Mouse (Mus musculus) spleen, postnatal 10 days (tissue): ENCODE results near the gene Pced1b.
"Not testable (repeated sequence)": the region's sequence is repeated elsewhere in the genome, so short reads cannot be mapped to it uniquely, and the experiment has no call there.

Source experiments
- DNase-seq, 2 experiments: peaks; one replicate each; pipeline ENCODE4 v3.0.0; 2021 to 2022; ENCODE audit warnings: low spot score in 2 of 2

Pced1b gene

DNA sequence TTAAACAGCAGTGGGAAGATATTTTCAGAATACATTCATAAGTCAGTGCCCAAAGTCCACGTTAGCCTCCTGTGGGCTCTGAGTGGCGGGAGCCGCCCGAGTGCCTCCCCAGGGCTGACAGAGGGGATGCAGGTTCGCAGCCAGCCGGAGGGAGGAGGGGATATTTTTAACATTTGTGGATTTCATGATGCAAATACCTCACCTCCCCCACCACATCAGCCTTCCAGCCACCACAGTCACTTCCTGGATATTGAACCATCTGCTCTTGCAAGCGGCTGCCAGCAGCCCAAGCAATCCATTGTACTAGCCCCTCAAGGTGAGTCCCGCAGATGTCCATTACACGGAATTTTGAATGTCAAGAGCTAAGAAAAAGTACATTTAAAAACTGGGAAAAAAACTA, 95.4 kb downstream of the Pced1b start:
- DNase-seq, result no peak

DNA sequence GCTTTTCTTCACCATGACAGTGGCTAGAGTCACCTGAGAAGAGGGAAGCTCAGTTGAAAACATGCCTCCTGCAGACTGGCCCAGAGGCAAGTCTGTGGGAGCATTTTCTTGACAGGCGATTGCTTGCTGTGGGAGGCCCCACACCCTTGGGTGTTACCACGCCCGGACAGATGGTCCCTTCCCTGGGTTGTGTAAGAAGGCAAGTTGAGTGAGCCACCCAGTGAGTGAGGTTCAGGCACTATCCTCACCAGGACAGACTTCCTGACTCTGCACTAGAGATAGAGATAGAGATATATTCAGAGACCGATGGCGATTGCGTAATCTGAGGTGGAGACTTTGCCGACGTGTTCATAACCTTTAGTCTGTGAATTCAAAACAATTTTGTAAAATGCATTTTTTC, 96.0 kb downstream of the Pced1b start:
- DNase-seq, result peak; percentile 44 to 60

DNA sequence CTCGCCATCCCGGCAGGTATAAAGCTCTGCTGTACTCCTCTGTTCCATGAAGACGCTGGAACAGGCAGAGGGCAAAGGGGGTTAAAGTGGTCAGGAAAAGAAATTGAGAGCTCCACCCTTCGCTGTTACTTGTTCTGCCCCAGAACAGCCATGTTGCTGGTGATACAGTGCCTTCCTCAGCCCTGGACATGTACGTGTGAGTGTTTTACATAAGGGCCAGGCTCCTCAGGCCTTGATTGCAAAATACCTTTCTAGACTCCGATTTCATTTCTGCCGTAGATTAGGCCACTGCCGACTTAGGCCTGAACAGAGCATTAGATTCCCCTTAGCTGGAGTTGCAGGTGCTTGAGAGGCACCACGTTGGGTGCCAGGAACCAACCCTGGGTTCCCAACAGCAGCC, 97.0 kb downstream of the Pced1b start:
- no peak for DNase-seq

DNA sequence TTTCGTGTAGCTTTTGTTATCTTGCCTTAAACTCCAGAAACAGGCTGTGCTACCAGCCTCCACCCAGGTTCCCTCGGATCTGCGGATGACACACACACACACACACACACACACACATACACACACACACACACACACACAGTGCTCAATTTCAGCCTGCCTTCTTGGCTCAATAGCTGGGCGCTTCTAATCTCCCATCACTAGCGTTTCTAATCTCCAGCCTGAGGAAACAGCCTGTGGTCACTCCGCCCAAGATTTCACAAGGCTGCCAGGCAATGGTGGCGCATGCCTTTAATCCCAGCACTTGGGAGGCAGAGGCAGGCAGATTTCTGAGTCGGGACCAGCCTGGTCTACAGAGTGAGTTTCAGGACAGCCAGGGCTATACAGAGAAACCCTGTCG, 98.2 kb downstream of the Pced1b start:
- DNase-seq, result no peak

DNA sequence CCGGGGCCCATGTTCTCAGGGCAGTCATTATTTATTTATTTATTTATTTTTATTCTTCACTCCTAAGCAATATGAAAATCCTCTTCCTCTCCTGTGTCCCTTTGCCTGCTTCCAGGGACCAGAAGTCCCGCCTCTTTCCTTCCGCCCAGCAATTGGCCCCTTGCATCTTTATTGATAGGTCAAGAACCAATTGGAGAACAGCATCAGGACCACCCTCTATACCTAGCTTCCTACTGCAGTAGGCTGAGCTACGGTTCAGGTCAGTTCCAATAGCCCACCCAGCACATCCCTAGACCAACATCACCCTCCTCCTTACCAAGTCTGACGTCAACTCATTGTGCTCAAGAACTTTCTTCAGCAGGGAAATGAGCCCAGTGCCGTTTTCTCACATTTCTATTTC, 99.0 kb downstream of the Pced1b start:
- DNase-seq, result no peak

GRCm38 (mm10) chr15:97346413-97346812, 99.5 kb downstream of the Pced1b start:
- DNase-seq, result no peak

GRCm38 (mm10) chr15:97346897-97347296, 100.0 kb downstream of the Pced1b start:
- no peak for DNase-seq

GRCm38 (mm10) chr15:97348566-97349315, 101.8 kb downstream of the Pced1b start:
- no peak for DNase-seq

- no peak for DNase-seq
Measured at GRCm38 (mm10) chr15:97350528-97350927, 103.6 kb downstream of the Pced1b start.

GRCm38 (mm10) chr15:97351016-97351415, 104.1 kb downstream of the Pced1b start:
- DNase-seq, result no peak

DNA sequence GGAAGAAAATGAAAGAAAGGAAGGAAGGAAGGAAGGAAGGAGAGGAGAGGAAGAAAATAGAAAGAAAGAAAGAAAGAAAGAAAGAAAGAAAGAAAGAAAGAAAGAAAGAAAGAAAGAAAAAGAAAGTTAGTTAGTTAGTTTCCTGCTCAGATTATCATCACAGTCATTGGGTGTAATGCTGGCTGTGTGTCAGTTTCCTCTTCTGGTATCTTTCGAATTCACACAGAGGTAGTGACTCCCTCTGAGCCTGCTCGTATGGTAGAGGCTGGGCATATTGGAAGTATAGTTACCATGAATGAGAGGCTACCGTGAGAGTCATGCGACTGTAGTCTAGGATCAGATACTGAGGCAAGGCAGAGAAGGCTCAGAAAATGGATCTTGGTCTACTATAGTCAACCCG, 104.8 kb downstream of the Pced1b start:
- DNase-seq, result no peak

- no peak for DNase-seq
Measured at GRCm38 (mm10) chr15:97355676-97356303, 108.9 kb downstream of the Pced1b start.

GRCm38 (mm10) chr15:97357016-97357415, 110.1 kb downstream of the Pced1b start:
- DNase-seq, result no peak

DNA sequence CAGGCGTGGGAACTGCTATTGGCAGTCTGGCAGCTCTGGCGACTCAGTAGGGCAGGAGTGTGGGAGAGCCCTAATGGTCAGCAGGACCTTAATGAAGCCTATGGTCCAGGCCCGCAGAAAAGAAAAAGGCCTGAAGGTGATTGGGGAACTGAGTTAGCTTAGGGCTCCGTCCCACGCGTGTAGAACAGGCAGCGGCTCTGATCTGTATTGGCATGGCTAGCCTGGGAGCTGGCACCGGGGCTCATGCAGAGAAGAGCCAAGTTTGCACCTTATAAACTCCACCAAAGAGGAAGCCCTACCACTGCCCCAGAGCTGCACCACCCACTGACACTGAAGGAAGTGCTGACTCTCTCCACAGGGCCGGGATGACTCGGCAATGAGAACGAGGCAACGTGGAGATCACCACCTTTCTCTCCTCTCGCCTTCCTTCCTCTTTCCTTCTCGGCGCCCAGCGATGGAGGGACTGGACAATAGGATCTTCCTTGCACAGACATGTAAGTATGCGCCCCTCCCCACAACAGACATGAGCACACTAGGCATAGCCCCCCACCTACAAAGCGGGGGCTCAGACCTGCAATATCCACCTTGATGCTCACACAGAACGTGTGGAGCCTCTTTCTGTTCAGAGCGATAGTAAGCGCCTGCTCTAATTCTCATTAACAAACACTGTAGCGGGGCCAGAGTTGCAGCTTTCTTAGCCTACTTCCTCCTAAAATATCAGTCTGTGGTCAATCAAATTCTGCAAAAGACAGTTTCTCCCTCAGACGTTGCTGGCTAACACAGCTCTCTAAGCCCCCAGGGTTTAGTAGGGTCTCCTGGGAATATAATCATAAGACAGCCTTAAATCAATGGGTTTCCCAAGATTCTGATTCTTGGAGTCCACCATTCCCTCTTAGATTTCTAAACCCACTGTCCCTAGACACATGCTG, 114.2 kb downstream of the Pced1b start:
- DNase-seq, result peak; percentile 76 to 80

GRCm38 (mm10) chr15:97361771-97362171, 114.9 kb downstream of the Pced1b start:
- peak; percentile 64 to 67 for DNase-seq

DNA sequence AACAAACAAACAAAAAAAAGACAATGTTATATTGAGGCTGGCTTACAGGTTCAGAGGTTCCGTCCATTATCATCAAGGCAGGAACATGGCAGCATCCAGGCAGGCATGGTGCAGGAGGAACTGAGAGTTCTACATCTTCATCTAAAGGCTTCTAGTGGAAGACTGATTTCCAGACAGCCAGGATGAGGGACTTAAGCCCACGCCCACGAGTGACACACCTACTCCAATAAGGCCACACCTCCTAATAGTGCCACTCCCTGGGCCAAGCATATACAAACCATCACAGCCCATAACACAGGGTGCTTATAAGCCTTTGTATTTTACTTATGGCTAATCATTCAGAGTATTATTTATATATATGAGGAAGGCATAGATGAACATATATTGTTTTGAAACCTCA, 117.4 kb downstream of the Pced1b start:
- not testable (repeated sequence) for DNase-seq

- DNase-seq, result no peak
Measured at GRCm38 (mm10) chr15:97364968-97365367, 118.1 kb downstream of the Pced1b start.

DNA sequence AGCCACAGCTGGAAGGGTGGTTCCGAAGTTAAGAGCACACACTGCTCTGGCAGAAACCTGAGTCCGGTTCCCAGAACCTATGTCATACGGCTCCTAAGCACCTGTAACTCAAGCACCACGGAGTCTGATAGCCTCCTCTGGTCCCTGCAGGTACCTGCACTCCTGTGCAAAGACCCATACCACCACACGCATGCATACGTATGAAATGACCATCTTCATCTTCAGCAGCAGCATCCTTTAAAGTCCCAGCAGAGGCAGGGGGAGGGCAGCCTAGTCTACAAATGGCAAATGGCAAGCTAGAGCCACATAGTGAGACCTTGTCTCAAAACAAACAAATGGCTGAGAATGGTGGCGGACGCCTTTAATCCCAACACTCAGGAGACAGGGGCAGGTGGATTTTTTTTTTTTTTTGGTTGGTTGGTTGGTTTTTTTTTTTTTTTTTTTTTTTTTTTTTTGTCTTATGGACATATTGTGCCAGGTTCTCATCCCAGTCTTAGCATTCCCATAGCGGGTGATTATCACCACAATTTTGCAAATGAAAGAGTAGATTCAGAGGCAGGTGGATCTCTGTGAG, 121.2 kb downstream of the Pced1b start:
- no peak for DNase-seq

- no peak for DNase-seq
Measured at GRCm38 (mm10) chr15:97368631-97369030, 121.7 kb downstream of the Pced1b start.

DNA sequence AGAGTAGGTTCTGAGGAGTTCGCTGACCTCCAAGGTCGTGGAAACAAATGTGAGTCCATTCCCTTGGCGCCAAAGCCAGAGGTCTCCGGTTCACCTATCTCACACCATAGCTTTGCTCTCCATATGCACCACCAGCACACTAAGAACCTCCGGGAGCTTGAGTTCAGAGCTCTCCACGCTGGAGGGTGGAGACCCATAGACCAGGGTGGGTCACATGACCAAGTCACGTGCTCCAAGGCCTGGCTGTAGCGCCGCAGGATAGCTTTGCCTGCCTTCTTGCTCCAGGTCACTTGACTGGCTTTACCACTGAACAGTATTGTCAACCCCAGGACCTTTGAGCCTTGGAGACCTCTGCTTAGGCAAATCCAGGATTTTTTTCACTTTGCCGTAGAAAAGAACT, 122.2 kb downstream of the Pced1b start:
- DNase-seq, result no peak

DNA sequence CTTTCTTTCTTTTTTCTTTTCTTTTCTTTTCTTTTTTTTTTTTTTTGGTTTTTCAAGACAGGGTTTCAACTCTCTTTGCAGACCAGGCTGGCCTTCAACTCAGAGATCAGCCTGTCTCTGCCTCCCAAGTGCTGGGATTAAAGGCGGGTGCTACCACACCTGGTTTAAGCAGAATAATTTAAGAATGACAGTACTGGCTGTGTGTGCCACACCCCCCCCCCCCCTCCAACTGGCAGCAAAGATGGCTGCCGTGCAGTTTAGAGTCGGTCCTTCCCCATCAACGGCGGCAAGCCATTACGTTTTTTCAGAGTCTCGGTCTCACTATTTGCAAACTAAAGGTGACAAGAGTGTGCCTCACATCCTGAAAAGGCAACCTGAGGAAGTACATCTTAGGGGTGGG, 124.0 kb downstream of the Pced1b start:
- no peak for DNase-seq

DNA sequence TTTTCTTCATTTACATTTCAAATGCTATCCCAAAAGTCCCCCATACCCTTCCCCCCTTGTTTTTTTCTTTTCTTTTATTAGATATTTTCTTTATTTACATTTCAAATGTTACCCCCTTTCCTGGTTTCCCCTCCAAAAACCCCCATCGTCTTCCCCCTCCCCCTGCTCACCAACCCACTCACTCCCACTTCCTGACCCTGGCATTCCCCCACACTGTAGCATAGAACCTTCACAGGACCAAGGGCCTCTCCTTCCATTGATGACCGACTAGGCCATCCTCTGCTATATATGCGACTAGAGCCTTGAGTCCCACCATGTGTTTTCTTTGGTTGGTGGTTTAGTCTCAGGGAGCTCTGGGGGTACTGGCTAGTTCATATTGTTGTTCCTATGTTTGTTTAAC, 125.1 kb downstream of the Pced1b start:
- DNase-seq, result not testable (repeated sequence)
